Mouse (Mus musculus) hindbrain, embryonic 11.5 days (tissue): ENCODE results near the gene Chd5. TPM values are rescaled to one million over a fixed set of nuclear protein-coding genes. Genes with fewer than 3 reads are reported as not detected.

Experiments used
- ATAC-seq: fragments of 200-750 bp; cut with Nextera tagmentation; 2 replicates; pipeline ENCODE4 v1.8.0; 2017; ENCODE audit warnings: mild to moderate bottlenecking, moderate TSS enrichment, moderate library complexity; ENCODE audit not compliant: low FRiP score
- DNase-seq: peaks from one replicate; pipeline ENCODE4 v3.0.0-alpha.2; 2015; ENCODE audit warnings: low spot score
- H3K27ac ChIP-seq: fragments of 300-500 bp; sonication (generic); 2 replicates; pipeline ENCODE4 v1.5.1; 2014; ENCODE audit warnings: mild to moderate bottlenecking, low read depth, low read length
- H3K27me3 ChIP-seq: fragments of 300-500 bp; sonication (generic); 2 replicates; pipeline ENCODE4 v1.6.1; 2014; ENCODE audit warnings: mild to moderate bottlenecking, low read length, moderate library complexity, mixed read lengths; ENCODE audit not compliant: control insufficient read depth, insufficient read depth
- H3K36me3 ChIP-seq: fragments of 300-500 bp; sonication (generic); 2 replicates; pipeline ENCODE4 v1.6.1; 2014; ENCODE audit warnings: mild to moderate bottlenecking, low read length, moderate library complexity, mixed read lengths; ENCODE audit not compliant: control insufficient read depth, insufficient read depth
- H3K4me1 ChIP-seq: fragments of 300-500 bp; sonication (generic); replicated peaks from 2 replicates; pipeline ENCODE4 v1.6.1; 2014; ENCODE audit warnings: low read length, mixed read lengths; ENCODE audit not compliant: control insufficient read depth, insufficient read depth
- H3K4me2 ChIP-seq: fragments of 300-500 bp; sonication (generic); replicated peaks from 2 replicates; pipeline ENCODE4 v1.6.1; 2014; ENCODE audit warnings: mild to moderate bottlenecking, low read depth, low read length
- H3K4me3 ChIP-seq: fragments of 300-500 bp; sonication (generic); 2 replicates; pipeline ENCODE4 v1.5.1; 2014; ENCODE audit warnings: low read depth, low read length
- H3K9ac ChIP-seq: fragments of 300-500 bp; sonication (generic); 2 replicates; pipeline ENCODE4 v1.6.1; 2014; ENCODE audit warnings: low read depth, low read length
- H3K9me3 ChIP-seq: fragments of 300-500 bp; sonication (generic); 2 replicates; pipeline ENCODE4 v1.6.1; 2016; ENCODE audit warnings: low read length; ENCODE audit not compliant: control insufficient read depth
- WGBS: fragments of 180-500 bp; shearing (Covaris S2); extraction: QIAGEN DNeasy Blood & Tissue Kit; methylation state at CpG from one replicate; pipeline ENCODE4 v1.1.7; 2014; 5-methylcytosine and 5-hydroxymethylcytosine counted together
- polyA plus RNA-seq: library from polyadenylated mRNA; unstranded; fragments of >200 nt; fragmentation: Nextera tagmentation; extraction: Ambion mirVana; gene quantifications from 2 replicates; pipeline ENCODE4 v1.2.1, GENCODE M21; 2014

The Chd5 gene
- polyA plus RNA-seq, 1 experiment from 2014 or later, result 0.14 TPM

DNA sequence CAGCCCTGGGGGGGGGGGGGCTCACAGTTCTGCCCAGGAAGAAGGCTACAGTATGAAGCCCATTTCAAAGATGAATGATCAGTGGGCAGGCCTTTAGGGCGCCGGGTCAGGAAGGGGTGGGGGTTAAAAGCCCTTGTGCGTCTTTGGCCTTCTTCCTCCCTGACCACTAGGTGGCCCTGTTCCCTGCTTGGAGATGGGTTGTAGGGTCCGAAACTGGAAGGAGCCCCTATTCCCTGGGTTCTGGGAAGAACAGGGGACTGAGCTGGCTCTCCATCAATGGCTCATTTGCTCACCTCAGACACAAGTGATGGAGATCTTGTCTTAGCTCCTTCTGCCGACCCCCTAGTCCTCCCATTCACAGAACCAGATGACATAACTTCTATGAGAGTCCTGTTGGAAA, 4.8 kb downstream of the Chd5 start:
- DNase-seq (peak; percentile 70), ATAC-seq (peak; percentile 3; the same call in 1 of the 2 replicates)
- H3K4me1 ChIP-seq, result peaks cover 9% of the 10 kb centered on the region
- no peaks in the 10 kb centered on the region for H3K36me3 ChIP-seq
- peaks cover 30% of the 10 kb centered on the region for H3K27me3 ChIP-seq
- H3K27ac ChIP-seq, result no peak overlapping the region
- H3K9me3 ChIP-seq, result no peaks in the 10 kb centered on the region
- H3K4me3 ChIP-seq, result no peak overlapping the region
- no peak overlapping the region for H3K4me2 ChIP-seq
- no peak overlapping the region for H3K9ac ChIP-seq
- 13% methylated on average over 5 of the region's 5 CpGs for WGBS

DNA sequence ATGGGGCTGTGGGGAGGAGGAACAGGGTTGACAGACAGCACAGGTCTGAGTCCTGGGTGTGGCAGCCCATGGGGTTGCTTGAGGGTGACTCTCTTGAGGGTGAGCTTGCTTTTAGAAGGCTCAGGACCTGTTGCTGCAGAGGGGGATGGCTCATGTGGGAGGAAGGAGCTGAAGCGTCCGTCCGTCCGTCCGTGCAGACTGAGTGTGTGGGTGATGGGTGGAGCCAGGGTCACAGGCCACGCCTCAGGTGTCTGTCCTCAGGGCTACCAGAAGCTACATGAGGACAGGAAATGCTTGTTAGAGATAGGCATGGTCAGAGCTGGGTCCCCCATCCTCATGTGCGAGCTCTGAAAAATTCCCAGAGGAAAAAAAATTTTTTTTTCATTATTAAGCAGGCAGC, 6.2 kb downstream of the Chd5 start:
- H3K9ac ChIP-seq, result no peak overlapping the region
- WGBS, result 66% methylated on average over 7 of the region's 7 CpGs

DNA sequence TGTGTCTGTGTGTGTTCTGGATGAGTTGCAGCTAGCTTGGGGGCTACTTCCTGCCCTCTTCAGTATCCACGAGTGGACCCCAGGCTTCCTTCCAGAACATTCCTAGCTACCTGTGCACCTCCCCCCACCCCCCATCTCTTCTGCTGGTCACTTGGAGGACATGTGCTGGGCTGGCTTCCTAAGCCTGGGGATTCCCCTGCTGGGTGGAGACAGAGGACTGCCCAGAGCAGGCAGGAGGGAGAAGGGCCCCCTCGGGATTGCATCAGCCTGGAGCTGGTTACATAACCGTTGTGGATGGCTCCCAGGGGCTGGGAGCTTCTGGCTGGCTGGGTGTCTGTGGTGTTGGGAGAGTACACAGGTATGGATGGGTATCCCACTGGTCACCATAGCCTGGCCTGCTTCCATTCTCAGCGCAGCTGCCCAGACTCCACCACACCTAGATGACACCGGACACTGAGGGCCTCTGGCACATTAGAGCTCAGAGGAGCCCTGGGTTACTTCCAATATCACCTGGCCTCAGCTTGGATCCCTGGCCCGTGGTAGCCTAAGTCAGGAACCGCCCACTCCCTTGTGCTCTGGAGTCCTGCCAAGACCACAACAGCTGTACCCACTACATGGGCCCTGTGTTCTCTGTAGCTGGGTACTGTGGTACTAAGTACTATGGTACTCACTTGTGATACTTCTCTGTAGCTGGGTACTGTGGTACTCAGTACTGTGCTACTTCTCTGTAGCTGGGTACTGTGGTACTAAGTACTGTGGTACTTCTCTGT, 6.9 kb downstream of the Chd5 start:
- Histone ChIP-seq H3K4me2 (no peak overlapping the region), H3K4me1 (no peaks in the 10 kb centered on the region), H3K9me3 (no peaks in the 10 kb centered on the region), H3K4me3 (no peak overlapping the region), H3K9ac (no peak overlapping the region), H3K36me3 (no peaks in the 10 kb centered on the region), H3K27me3 (peaks cover 10% of the 10 kb centered on the region), H3K27ac (no peak overlapping the region)
- ATAC-seq (no peak), DNase-seq (no peak)
- WGBS, result 60% methylated on average over 7 of the region's 7 CpGs

More for the DNA sequence above, 6.2 kb downstream of the Chd5 start:
- Histone ChIP-seq H3K4me3 (no peak overlapping the region), H3K36me3 (no peaks in the 10 kb centered on the region), H3K4me2 (no peak overlapping the region), H3K4me1 (peaks cover under 1% of the 10 kb centered on the region; the same call in 1 of the 2 replicates), H3K27me3 (peaks cover 16% of the 10 kb centered on the region), H3K9me3 (no peaks in the 10 kb centered on the region), H3K27ac (no peak overlapping the region)
- DNase-seq (no peak), ATAC-seq (no peak)

DNA sequence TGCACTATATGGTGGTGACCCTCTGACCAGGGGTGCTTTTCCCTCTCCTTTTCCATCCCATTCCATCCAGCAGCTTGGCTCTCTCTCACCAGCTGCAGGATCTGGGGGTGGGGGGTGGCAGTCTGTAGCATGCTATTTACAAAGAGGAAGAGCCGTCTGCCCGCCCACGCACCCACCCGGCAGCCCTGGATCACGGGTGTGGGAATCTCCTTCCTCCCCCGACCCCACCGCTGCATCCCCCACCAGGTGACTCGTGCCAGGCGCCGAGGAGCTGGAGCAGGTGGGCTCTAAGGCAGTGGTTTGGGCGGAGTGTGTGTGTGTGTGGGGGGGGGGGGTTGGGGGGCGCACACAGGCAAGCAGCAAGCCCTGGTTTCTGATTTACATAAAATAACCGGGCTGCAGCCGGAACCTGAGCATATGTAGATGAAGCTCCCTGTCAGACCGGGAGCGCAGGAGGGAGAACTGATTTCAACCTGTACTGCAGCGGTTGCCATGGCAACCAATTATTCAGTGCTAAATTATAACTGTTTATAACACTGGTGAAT, 11.5 kb downstream of the Chd5 start:
- Histone ChIP-seq H3K27ac (no peak overlapping the region), H3K4me2 (no peak overlapping the region; the same call in 1 of the 2 replicates), H3K9me3 (no peaks in the 10 kb centered on the region), H3K9ac (no peak overlapping the region), H3K36me3 (no peaks in the 10 kb centered on the region), H3K4me1 (no peaks in the 10 kb centered on the region), H3K4me3 (no peak overlapping the region), H3K27me3 (peaks cover 11% of the 10 kb centered on the region)
- WGBS, result 15% methylated on average over 16 of the region's 17 CpGs
- no peak for ATAC-seq
- DNase-seq, result peak; percentile 40

DNA sequence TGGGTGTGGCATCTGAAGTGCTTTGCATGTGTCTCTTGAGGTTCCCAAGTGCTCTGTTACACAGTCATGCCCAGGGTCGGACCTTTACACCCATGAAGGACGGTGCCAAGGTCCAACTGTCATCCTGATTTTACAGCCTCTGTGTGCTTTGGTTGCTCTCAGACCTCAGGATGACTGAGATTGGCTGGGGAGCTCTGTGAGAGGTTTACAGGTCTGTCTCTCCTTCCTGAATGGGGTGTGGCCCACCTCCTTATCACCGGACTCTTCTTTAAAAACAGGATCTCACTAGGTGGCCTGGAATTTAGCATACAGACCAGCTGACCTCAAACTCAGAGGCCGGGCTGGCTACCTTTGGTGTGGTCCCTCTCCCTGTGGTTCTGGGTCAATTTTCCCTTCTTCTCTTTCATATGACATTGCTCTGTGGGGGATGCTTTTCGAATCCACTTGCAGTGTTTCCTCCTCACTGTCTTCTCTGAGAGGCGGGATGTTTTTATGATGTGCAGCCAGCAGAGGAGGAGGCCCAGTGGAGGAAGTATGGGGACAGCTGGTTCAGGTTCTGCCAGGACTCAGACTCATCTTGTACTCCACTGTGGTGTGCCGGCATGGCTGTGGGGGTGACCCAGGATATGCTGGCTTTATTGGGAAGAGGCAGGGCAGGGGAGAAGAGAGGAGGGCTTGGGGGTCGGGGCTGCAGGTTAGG, 12.4 kb downstream of the Chd5 start:
- Histone ChIP-seq H3K4me3 (no peak overlapping the region), H3K36me3 (no peaks in the 10 kb centered on the region), H3K4me1 (no peaks in the 10 kb centered on the region), H3K27me3 (peaks cover 11% of the 10 kb centered on the region), H3K27ac (no peak overlapping the region), H3K9ac (no peak overlapping the region), H3K9me3 (no peaks in the 10 kb centered on the region), H3K4me2 (no peak overlapping the region)
- 41% methylated on average over 8 of the region's 8 CpGs for WGBS
- no peak for ATAC-seq
- no peak for DNase-seq

DNA sequence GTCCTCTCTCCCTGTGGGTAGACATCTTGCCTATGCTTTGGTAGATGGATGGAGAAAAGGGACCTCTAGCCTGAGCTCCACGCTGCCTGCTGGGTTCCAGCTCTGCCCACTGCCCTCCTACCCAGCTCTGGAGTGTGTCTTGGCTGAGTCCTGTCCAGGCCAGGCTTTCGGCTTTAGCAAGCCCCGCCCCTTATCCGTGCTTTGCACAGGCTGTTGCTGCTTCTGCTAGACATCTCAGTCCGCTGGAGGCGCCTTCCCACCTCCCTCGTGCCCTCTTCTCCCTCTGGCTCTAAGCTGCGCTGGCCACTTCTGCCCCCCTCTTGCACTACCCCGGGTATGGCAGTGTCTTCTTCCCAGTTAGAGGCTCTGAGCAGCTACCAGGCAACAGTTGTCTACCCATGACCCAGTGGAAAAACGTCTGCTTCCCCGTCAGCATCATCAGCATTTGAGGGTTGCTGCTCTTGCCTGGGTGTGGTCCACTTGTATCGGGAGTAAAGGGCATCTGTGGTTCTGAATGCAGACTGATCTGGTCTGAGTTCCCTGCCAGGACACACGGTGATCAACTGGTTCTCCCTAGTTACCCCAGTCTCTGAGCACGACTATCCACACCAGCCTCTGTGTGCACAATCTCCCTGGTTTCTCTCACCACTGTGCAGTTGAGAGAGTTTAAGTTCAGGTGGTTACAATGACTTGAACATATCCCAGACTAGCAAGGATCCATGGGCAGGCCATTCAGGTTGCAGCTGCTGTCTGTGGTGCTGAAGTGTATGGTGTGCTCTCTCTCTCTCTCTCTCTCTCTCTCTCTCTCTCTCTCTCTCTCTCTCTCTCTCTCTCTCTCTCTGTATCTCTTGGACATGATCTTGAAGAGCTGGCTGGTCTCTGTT, 13.2 kb downstream of the Chd5 start:
- 13% methylated on average over 14 of the region's 14 CpGs for WGBS
- H3K9ac ChIP-seq, result no peak overlapping the region
- peaks cover 11% of the 10 kb centered on the region for H3K27me3 ChIP-seq
- DNase-seq (peak; percentile 42), ATAC-seq (no peak)
- no peak overlapping the region for H3K27ac ChIP-seq
- no peaks in the 10 kb centered on the region for H3K9me3 ChIP-seq
- no peak overlapping the region for H3K4me3 ChIP-seq
- H3K36me3 ChIP-seq, result no peaks in the 10 kb centered on the region
- no peak overlapping the region for H3K4me2 ChIP-seq
- no peaks in the 10 kb centered on the region for H3K4me1 ChIP-seq

DNA sequence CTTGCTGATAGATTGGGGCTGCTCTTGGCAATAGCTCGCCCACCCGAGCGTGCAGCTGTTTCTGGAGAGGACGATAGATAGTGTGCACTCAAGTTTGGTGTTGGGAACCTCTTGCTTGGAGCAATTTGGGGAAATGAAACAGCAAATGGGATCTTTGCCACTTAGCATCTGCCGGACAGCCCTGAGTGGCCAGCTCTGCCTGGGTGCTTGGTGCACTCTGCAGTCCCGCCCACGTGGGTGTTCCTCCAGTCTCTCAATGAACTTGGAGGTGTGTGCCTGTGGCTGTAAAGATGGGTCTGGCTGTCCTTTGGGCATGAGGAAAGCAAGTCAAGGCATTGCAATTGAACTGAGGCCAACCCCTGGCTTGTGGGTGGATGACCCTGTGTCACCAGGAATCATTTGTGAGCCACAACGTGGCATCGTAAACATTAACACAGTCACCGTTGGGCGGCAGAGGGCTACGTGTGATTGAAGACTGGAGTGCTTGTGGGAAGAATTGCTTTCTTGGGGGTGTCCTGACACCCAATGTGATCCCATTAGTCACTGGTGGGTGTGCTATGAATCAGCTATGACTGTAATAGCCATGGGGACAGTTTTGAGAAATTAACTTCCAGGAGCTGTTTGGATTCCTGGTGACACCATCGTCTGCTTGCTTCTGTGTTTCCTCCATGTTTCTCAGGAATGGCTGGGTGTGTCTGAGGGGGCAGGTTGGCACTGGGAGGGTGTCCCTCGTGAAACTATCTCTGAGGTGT, 15.6 kb downstream of the Chd5 start:
- no peak for ATAC-seq
- Histone ChIP-seq H3K9ac (no peak overlapping the region), H3K27ac (no peak overlapping the region), H3K36me3 (no peaks in the 10 kb centered on the region), H3K4me2 (no peak overlapping the region), H3K9me3 (no peaks in the 10 kb centered on the region), H3K4me1 (no peaks in the 10 kb centered on the region), H3K4me3 (no peak overlapping the region), H3K27me3 (peaks cover 13% of the 10 kb centered on the region)
- DNase-seq, result no peak
- WGBS, result 81% methylated on average over 14 of the region's 14 CpGs

DNA sequence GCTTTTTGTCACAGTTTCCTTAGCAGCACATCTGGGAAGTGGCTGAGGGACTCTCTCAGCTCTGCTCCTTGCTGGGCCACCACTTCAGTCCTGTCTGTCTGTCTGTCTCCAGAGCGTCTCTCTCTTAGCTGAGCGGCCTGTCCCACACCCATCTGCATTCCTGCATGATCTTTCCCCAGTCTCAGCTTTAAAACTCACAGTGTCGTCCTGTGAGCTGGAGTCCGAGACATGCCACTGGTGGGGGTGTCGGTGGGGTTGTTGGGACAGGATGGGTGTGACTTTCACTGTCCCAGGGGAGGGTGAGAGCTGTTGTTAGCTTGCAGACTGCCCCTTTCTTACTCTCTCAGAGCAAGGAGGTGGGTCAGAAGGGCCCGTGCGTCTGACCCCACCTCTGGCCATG, 17.2 kb downstream of the Chd5 start:
- no peak overlapping the region for H3K4me3 ChIP-seq
- no peak for ATAC-seq
- H3K27me3 ChIP-seq, result peaks cover 12% of the 10 kb centered on the region
- DNase-seq, result no peak
- H3K4me1 ChIP-seq, result 0 out of 2 replicates have a peak, but pooled peaks cover 2% of the 10 kb centered on the region
- 79% methylated on average over 7 of the region's 7 CpGs for WGBS
- no peak overlapping the region for H3K4me2 ChIP-seq
- H3K9me3 ChIP-seq, result no peaks in the 10 kb centered on the region
- H3K9ac ChIP-seq, result no peak overlapping the region
- H3K27ac ChIP-seq, result no peak overlapping the region
- no peaks in the 10 kb centered on the region for H3K36me3 ChIP-seq
